29 mouse cellular contexts compared by ENCODE assay signal in the genomic region with DNA sequence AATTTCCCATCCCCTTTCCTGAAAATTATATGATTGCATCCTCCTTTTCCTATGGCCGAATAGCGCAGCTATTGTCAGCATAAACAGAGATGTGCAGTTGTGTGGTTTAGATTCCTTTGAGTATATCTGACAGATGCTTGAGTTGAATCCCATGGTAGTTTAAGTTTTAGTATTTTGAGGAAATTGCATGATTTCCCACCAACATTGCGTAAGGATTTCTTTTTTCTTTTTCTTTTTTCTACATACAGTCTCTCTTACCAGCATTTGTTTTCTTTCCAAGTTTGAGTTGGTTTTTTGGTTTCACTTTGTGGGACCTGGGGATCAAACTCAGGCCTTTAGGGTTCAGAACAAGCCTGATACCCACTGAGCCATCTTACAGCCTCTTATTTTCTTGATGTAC. TPM values are rescaled to one million over a fixed set of nuclear protein-coding genes. Genes with fewer than 3 reads are reported as not detected.
DNase-seq lines count a peak whose midpoint lies in the region; ATAC-seq lines count a peak whose summit lies in the region.
"Had no signal": no experiment of that assay in that cellular context is flagged by ENCODE, and none has a peak within 500 bp of the region (broad histone marks: within the 10 kb centered on the region; RNA-seq: fewer than 3 reads in every experiment).

No protein-coding gene starts in this region.

- H3K4me2 ChIP-seq in forebrain, embryonic 13.5 days = no peak overlapping the region
- H3K4me2 ChIP-seq: embryonic facial prominence, embryonic 13.5 days; heart, embryonic 12.5 days; heart, embryonic 15.5 days; hindbrain, embryonic 13.5 days; intestine, embryonic 15.5 days had no signal

- no peaks in the 10 kb centered on the region for H3K36me3 ChIP-seq in forebrain, embryonic 13.5 days (ENCODE audit: poor library complexity, severe bottlenecking)
- H3K36me3 ChIP-seq: embryonic facial prominence, embryonic 13.5 days; heart, embryonic 12.5 days; heart, embryonic 15.5 days; hindbrain, embryonic 13.5 days; intestine, embryonic 15.5 days had no signal

- peak; percentile 63 for DNase-seq in 3T3-L1 (ENCODE audit: low read depth, low spot score)
- peak; percentile 63 for DNase-seq in NIH3T3 (ENCODE audit: low read depth)
- DNase-seq in embryo, embryonic 10.5 days (ENCODE audit: low spot score) = no peak
- no peak for DNase-seq in adrenal gland, adult 18-20 months (ENCODE audit: low spot score in 2 of 2)
- DNase-seq: adrenal gland, adult 8-10 months; adrenal gland, postnatal 25 days; cerebellum, adult 18-20 months; cerebellum, adult 9-10 months; cerebellum, postnatal 14 days; embryo, embryonic 11 days; gastrocnemius, postnatal 10 days; heart, adult 18-20 months; heart, postnatal 10 days; heart, postnatal 36 days; kidney, adult 11 months had no signal

- no peaks in the 10 kb centered on the region for H3K4me1 ChIP-seq in forebrain, embryonic 13.5 days
- H3K4me1 ChIP-seq: embryonic facial prominence, embryonic 13.5 days; hindbrain, embryonic 10.5 days; hindbrain, embryonic 13.5 days; intestine, embryonic 15.5 days had no signal

- no peaks in the 10 kb centered on the region for H3K9me3 ChIP-seq in forebrain, embryonic 13.5 days (replicated peaks)
- H3K9me3 ChIP-seq: embryonic facial prominence, embryonic 10.5 days; embryonic facial prominence, embryonic 13.5 days; heart, embryonic 12.5 days; heart, embryonic 15.5 days; hindbrain, embryonic 10.5 days; hindbrain, embryonic 13.5 days; intestine, embryonic 15.5 days had no signal

- no peaks in the 10 kb centered on the region for H3K27me3 ChIP-seq in forebrain, embryonic 13.5 days
- H3K27me3 ChIP-seq: embryonic facial prominence, embryonic 13.5 days; heart, embryonic 12.5 days; heart, embryonic 15.5 days; hindbrain, embryonic 13.5 days; intestine, embryonic 15.5 days; Patski had no signal

- H3K4me3 ChIP-seq in forebrain, embryonic 13.5 days = no peak overlapping the region
- H3K4me3 ChIP-seq: embryonic facial prominence, embryonic 10.5 days; embryonic facial prominence, embryonic 13.5 days; erythroblast, embryonic 14.5 days; heart, embryonic 12.5 days; heart, embryonic 15.5 days; hindbrain, embryonic 10.5 days; hindbrain, embryonic 13.5 days; intestine, embryonic 15.5 days had no signal

- H3K27ac ChIP-seq in forebrain, embryonic 13.5 days = no peak overlapping the region
- H3K27ac ChIP-seq: embryonic facial prominence, embryonic 10.5 days; embryonic facial prominence, embryonic 13.5 days; heart, embryonic 15.5 days; hindbrain, embryonic 10.5 days; hindbrain, embryonic 13.5 days; intestine, embryonic 15.5 days had no signal

- no peak overlapping the region for H3K9ac ChIP-seq in forebrain, embryonic 13.5 days
- H3K9ac ChIP-seq: embryonic facial prominence, embryonic 13.5 days; heart, embryonic 12.5 days; heart, embryonic 15.5 days; hindbrain, embryonic 13.5 days; intestine, embryonic 15.5 days had no signal

- WGBS in forebrain, embryonic 13.5 days = 99% methylated on average over 3 of the region's 3 CpGs

- 0 out of 2 replicates have a peak, but pooled peaks have one; percentile 18 for ATAC-seq in common myeloid progenitor, adult 5-6 weeks (replicated peaks; ENCODE audit: low read depth, poor library complexity, severe bottlenecking)
- ATAC-seq in megakaryocyte progenitor cell, adult 5-6 weeks (replicated peaks; ENCODE audit: poor library complexity) = peak; percentile 14; the same call in 1 of the 2 replicates
- ATAC-seq in forebrain, embryonic 13.5 days = no peak
- ATAC-seq: forebrain, embryonic 14.5 days; hindbrain, embryonic 16.5 days; intestine, embryonic 15.5 days; Patski had no signal

RNA-seq across cellular contexts. Expression of gene Rnf115, which starts 16.9 kb away (rescaled TPM):
- 56.2 and 69.8 TPM in 2 replicates for total RNA-seq in common myeloid progenitor, adult 5-6 weeks (2017)
- 71.4 and 76.5 TPM in 2 replicates for total RNA-seq in megakaryocyte progenitor cell, adult 5-6 weeks (2015)
- total RNA-seq in megakaryocyte progenitor cell, adult 5-6 weeks (2017) = 70.7 and 81.6 TPM in 2 replicates
- 68.6 and 71.7 TPM in 2 replicates for polyA plus RNA-seq in forebrain, embryonic 13.5 days (2015; fragmentation: Nextera tagmentation; extraction: Ambion mirVana)
- total RNA-seq in adrenal gland, adult 18-20 months (2021) = 10 to 100 TPM; 37.5 to 39.0 TPM

RNA-seq across cellular contexts. Expression of gene Polr3c, which starts 16.9 kb away (rescaled TPM):
- total RNA-seq in common myeloid progenitor, adult 5-6 weeks (2017) = 19.8 and 25.8 TPM in 2 replicates
- total RNA-seq in megakaryocyte progenitor cell, adult 5-6 weeks (2015) = 31.2 and 35.2 TPM in 2 replicates
- 19.8 and 27.7 TPM in 2 replicates for total RNA-seq in megakaryocyte progenitor cell, adult 5-6 weeks (2017)
- polyA plus RNA-seq in forebrain, embryonic 13.5 days (2015; fragmentation: Nextera tagmentation; extraction: Ambion mirVana) = 41.1 and 42.0 TPM in 2 replicates
- total RNA-seq in adrenal gland, adult 18-20 months (2021) = 10 to 100 TPM; 25.2 to 25.5 TPM

RNA-seq across cellular contexts. Expression of gene Nudt17, which starts 36.0 kb away (rescaled TPM):
- total RNA-seq in common myeloid progenitor, adult 5-6 weeks (2017) = 0.15 TPM in 1 of 2 replicates, not detected in the other
- 0.59 TPM in 1 of 2 replicates, not detected in the other for total RNA-seq in megakaryocyte progenitor cell, adult 5-6 weeks (2015)
- not detected in 2 replicates for total RNA-seq in megakaryocyte progenitor cell, adult 5-6 weeks (2017)
- 6.4 and 7.2 TPM in 2 replicates for polyA plus RNA-seq in forebrain, embryonic 13.5 days (2015; fragmentation: Nextera tagmentation; extraction: Ambion mirVana)
- total RNA-seq in adrenal gland, adult 18-20 months (2021) = 1 to 10 TPM; 1.5 TPM

RNA-seq across cellular contexts. Expression of gene Pias3, which starts 48.2 kb away (rescaled TPM):
- 4.7 and 6.2 TPM in 2 replicates for total RNA-seq in common myeloid progenitor, adult 5-6 weeks (2017)
- total RNA-seq in megakaryocyte progenitor cell, adult 5-6 weeks (2015) = 4.0 and 8.1 TPM in 2 replicates
- 2.6 and 6.7 TPM in 2 replicates for total RNA-seq in megakaryocyte progenitor cell, adult 5-6 weeks (2017)
- 28.8 and 31.0 TPM in 2 replicates for polyA plus RNA-seq in forebrain, embryonic 13.5 days (2015; fragmentation: Nextera tagmentation; extraction: Ambion mirVana)
- total RNA-seq in adrenal gland, adult 18-20 months (2021) = 10 to 100 TPM; 19.7 to 20.1 TPM

Comparison
In these comparisons a context has a peak if more than half of its experiments do, and no peak if none do; other contexts are left out.
1. DNase-seq: peak in 3T3-L1 (single experiment) and NIH3T3 (single experiment); none in embryo, embryonic 10.5 days (single experiment) and adrenal gland, adult 18-20 months (0 of 2).